Mouse (Mus musculus) spleen, postnatal 14 days (tissue): ENCODE measurements around the gene Zfp735.

ENCODE experiments used
- DNase-seq, 2 experiments: peaks; one replicate each; pipeline ENCODE4 v3.0.0; 2021 to 2022; ENCODE audit warnings: low spot score in 2 of 2

The Zfp735 gene

DNA sequence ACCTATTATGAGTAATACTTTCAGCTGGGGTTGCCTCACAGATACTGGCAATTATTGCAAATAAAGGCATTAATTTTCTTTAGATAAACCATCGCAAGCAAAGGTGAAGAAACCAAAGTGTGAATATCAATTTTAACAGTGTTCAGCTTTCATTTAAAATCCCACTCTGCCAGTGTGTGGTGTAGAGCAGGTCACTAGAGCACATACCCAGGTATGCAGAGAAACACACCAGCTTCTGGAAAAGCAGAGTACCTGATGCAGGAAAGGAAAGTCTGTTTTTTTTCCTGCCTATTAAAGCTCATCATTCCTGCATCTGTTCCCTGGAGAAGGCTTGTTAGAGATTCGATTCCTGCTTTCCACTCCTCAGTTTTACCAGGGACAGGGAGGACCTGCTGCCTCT is at the start of gene Zfp735:
TSS of gene Zfp735 (plus strand) at position 301 of the 400 bp plus-strand sequence.
- DNase-seq, result no peak

DNA sequence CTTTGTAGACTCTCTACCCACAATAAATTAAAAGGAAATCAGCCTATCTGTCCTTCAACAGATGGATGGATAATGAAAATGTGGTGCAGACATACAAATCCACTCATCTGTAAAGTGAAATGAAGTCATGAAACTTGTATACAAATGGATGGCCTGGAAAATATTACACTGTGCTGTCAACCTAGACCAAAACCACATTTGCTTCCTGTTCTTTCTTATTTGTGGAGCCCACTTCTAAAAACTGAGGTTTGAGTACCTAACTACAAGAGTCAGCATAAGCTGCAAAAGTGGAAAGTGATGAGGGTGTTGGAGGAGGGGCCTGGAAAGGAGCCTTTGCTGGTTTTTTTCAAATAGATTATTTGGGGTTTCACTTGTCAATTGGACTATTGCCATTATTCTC is 70.5 kb downstream of the Zfp735 start:
- DNase-seq, result no peak
